Mouse (Mus musculus): ENCODE results near the gene Lcor. TPM values are rescaled to one million over a fixed set of nuclear protein-coding genes. Genes with fewer than 3 reads are reported as not detected.

Lcor gene
- polyA plus RNA-seq, 2 experiments from 2014 or later: 13.2 to 15.6 TPM

GRCm38 (mm10) chr19:41476530-41477249 is 5.7 kb upstream of the Lcor start:
- no peak for ATAC-seq

- ATAC-seq: no peak
Measured at GRCm38 (mm10) chr19:41481030-41481886, 1.2 kb upstream of the Lcor start.

GRCm38 (mm10) chr19:41481887-41482189 is 599 bp upstream of the Lcor start:
- ATAC-seq: no peak

GRCm38 (mm10) chr19:41482909-41483444 is 540 bp downstream of the Lcor start:
- ATAC-seq: peak; percentile 42

- no peak for ATAC-seq
Measured at GRCm38 (mm10) chr19:41483445-41484040, 1.1 kb downstream of the Lcor start.

GRCm38 (mm10) chr19:41484361-41484760 is 1.9 kb downstream of the Lcor start:
- ATAC-seq: no peak

- ATAC-seq: no peak
Measured at GRCm38 (mm10) chr19:41495382-41496032, 13.1 kb downstream of the Lcor start.

- ATAC-seq: no peak
Measured at GRCm38 (mm10) chr19:41496058-41496457, 13.6 kb downstream of the Lcor start.

- ATAC-seq: no peak
Measured at GRCm38 (mm10) chr19:41507872-41508271, 25.4 kb downstream of the Lcor start.

- ATAC-seq: no peak
Measured at GRCm38 (mm10) chr19:41514836-41515235, 32.4 kb downstream of the Lcor start.

- no peak for ATAC-seq
Measured at GRCm38 (mm10) chr19:41515549-41515948, 33.1 kb downstream of the Lcor start.

GRCm38 (mm10) chr19:41517006-41517405 is 34.6 kb downstream of the Lcor start:
- ATAC-seq: no peak

GRCm38 (mm10) chr19:41519121-41519520 is 36.7 kb downstream of the Lcor start:
- no peak for ATAC-seq

GRCm38 (mm10) chr19:41522246-41522645 is 39.8 kb downstream of the Lcor start:
- ATAC-seq: no peak

- no peak for ATAC-seq
Measured at GRCm38 (mm10) chr19:41523798-41524563, 41.5 kb downstream of the Lcor start.

- peak; percentile 65 for ATAC-seq
Measured at GRCm38 (mm10) chr19:41529169-41529568, 46.7 kb downstream of the Lcor start.

- no peak for ATAC-seq
Measured at GRCm38 (mm10) chr19:41534021-41534420, 51.6 kb downstream of the Lcor start.

- no peak for ATAC-seq
Measured at GRCm38 (mm10) chr19:41556981-41557380, 74.5 kb downstream of the Lcor start.

GRCm38 (mm10) chr19:41557491-41557890 is 75.1 kb downstream of the Lcor start:
- ATAC-seq: no peak

GRCm38 (mm10) chr19:41558891-41559486 is 76.6 kb downstream of the Lcor start:
- ATAC-seq: no peak

- ATAC-seq: no peak
Measured at GRCm38 (mm10) chr19:41560856-41561255, 78.4 kb downstream of the Lcor start.

- no peak for ATAC-seq
Measured at GRCm38 (mm10) chr19:41568791-41569190, 86.4 kb downstream of the Lcor start.

Data from activated CD4-positive, CD25-positive, alpha-beta regulatory T cell, adult 4 months (primary cell).